Mouse (Mus musculus) MEL (cell line): Measurements from ENCODE around the gene Trio. TPM values are rescaled to one million over a fixed set of nuclear protein-coding genes. Genes with fewer than 3 reads are reported as not detected.

Experiments used
- DNase-seq: peaks from one replicate; pipeline ENCODE4 v3.0.0; 2011; ENCODE audit warnings: low read depth, low spot score
- H3K27ac ChIP-seq: 2 replicates; pipeline ENCODE4 v1.5.1; 2012; ENCODE audit warnings: low read depth, mild to moderate bottlenecking, control low read depth, low read length, moderate library complexity; ENCODE audit not compliant: control insufficient read depth
- H3K27me3 ChIP-seq, 2 experiments: fragments of 150-350 bp in 1 of 2; sonication (generic) in 1 of 2; 2 replicates each; pipeline ENCODE4 v1.6.1; 2012; ENCODE audit warnings: low read length in 2 of 2, mild to moderate bottlenecking in 2 of 2, improper control_type of control experiment in 1 of 2, moderate library complexity in 1 of 2; ENCODE audit not compliant: insufficient read depth in 2 of 2, control insufficient read depth in 1 of 2
- H3K36me3 ChIP-seq, 2 experiments: 2 replicates each; pipeline ENCODE4 v1.6.1; 2012 to 2014; ENCODE audit warnings: low read length in 2 of 2, improper control_type of control experiment in 1 of 2, inconsistent platforms in 1 of 2, mild to moderate bottlenecking in 1 of 2; ENCODE audit not compliant: insufficient read depth in 2 of 2, control insufficient read depth in 1 of 2
- H3K4me1 ChIP-seq, 2 experiments: fragments of 150-350 bp in 1 of 2; sonication (generic) in 1 of 2; 2 replicates each; pipeline ENCODE4 v1.6.1; 2012; ENCODE audit warnings: low read length in 2 of 2, improper control_type of control experiment in 1 of 2, mild to moderate bottlenecking in 1 of 2; ENCODE audit not compliant: insufficient read depth in 2 of 2, control insufficient read depth in 1 of 2
- H3K4me3 ChIP-seq, 2 experiments: fragments of 150-350 bp in 1 of 2; sonication (generic) in 1 of 2; 2 replicates each; pipeline ENCODE4 v1.5.1; 2012; ENCODE audit warnings: low read depth in 2 of 2, low read length in 2 of 2, mild to moderate bottlenecking in 2 of 2, moderate library complexity in 2 of 2, control low read depth in 1 of 2, improper control_type of control experiment in 1 of 2; ENCODE audit not compliant: control insufficient read depth in 1 of 2, insufficient read depth in 1 of 2
- H3K79me2 ChIP-seq: 2 replicates; pipeline ENCODE4 v1.6.1; 2012; ENCODE audit warnings: mild to moderate bottlenecking, low read length, moderate library complexity; ENCODE audit not compliant: control insufficient read depth, poor library complexity, insufficient read depth
- H3K9ac ChIP-seq: 2 replicates; pipeline ENCODE4 v1.6.1; 2012; ENCODE audit warnings: low read depth, mild to moderate bottlenecking, control low read depth, low read length, moderate library complexity; ENCODE audit not compliant: control insufficient read depth, poor library complexity, severe bottlenecking
- H3K9me3 ChIP-seq: fragments of 150-350 bp; sonication (generic); replicated peaks from 2 replicates; pipeline ENCODE4 v1.6.1; 2012; ENCODE audit warnings: mild to moderate bottlenecking, low read length, improper control_type of control experiment, moderate library complexity; ENCODE audit not compliant: insufficient read depth
- BHLHE40 ChIP-seq: IDR thresholded peaks from 2 replicates; pipeline ENCODE4 v1.6.1; 2012; ENCODE audit warnings: low read depth, mild to moderate bottlenecking, inconsistent platforms, low read length, improper control_type of control experiment, borderline replicate concordance
- CTCF ChIP-seq, 3 experiments: IDR thresholded peaks in 2 of 3; conservative IDR thresholded peaks in 1 of 3; 2 replicates each; pipeline ENCODE4 v1.5.1; 2011 to 2012; ENCODE audit warnings: low read length in 3 of 3, low read depth in 2 of 3, mild to moderate bottlenecking in 2 of 3, improper control_type of control experiment in 1 of 3, inconsistent platforms in 1 of 3, mixed read lengths in 1 of 3, moderate library complexity in 1 of 3; ENCODE audit not compliant: control insufficient read depth in 1 of 3, insufficient read depth in 1 of 3, poor library complexity in 1 of 3, severe bottlenecking in 1 of 3
- E2F4 ChIP-seq: IDR thresholded peaks from 2 replicates; pipeline ENCODE4 v1.6.1; 2011; ENCODE audit warnings: low read depth, low read length, improper control_type of control experiment, borderline replicate concordance
- EP300 ChIP-seq, 2 experiments: IDR thresholded peaks; 2 replicates each; pipeline ENCODE4 v1.6.1; 2011; ENCODE audit warnings: improper control_type of control experiment in 2 of 2, low read length in 2 of 2, low read depth in 1 of 2, mild to moderate bottlenecking in 1 of 2
- GABPA ChIP-seq: IDR thresholded peaks from 2 replicates; pipeline ENCODE4 v1.6.1; 2012; ENCODE audit warnings: low read depth, mild to moderate bottlenecking, inconsistent platforms, low read length, improper control_type of control experiment, moderate library complexity
- HCFC1 ChIP-seq: IDR thresholded peaks from 2 replicates; pipeline ENCODE4 v1.6.1; 2012; ENCODE audit warnings: low read depth, mild to moderate bottlenecking, inconsistent platforms, low read length, improper control_type of control experiment, moderate library complexity
- JUND ChIP-seq: IDR thresholded peaks from 2 replicates; pipeline ENCODE4 v1.6.1; 2011; ENCODE audit warnings: low read depth, mild to moderate bottlenecking, improper control_type of control experiment, low read length
- KAT2A ChIP-seq: conservative IDR thresholded peaks from 2 replicates; pipeline ENCODE4 v1.6.1; 2012; ENCODE audit warnings: low read depth, low read length, improper control_type of control experiment, inconsistent platforms
- MAFK ChIP-seq: IDR thresholded peaks from 2 replicates; pipeline ENCODE4 v1.6.1; 2011; ENCODE audit warnings: low read depth, mild to moderate bottlenecking, low read length, improper control_type of control experiment, borderline replicate concordance
- MAX ChIP-seq: IDR thresholded peaks from 2 replicates; pipeline ENCODE4 v1.6.1; 2011; ENCODE audit warnings: low read length, improper control_type of control experiment
- MEF2A ChIP-seq: IDR thresholded peaks from 2 replicates; pipeline ENCODE4 v1.6.1; 2014; ENCODE audit warnings: low read depth, mild to moderate bottlenecking, inconsistent platforms, low read length, improper control_type of control experiment; ENCODE audit not compliant: poor library complexity, insufficient replicate concordance, severe bottlenecking; ENCODE audit errors: extremely low read depth
- MXI1 ChIP-seq: IDR thresholded peaks from 2 replicates; pipeline ENCODE4 v1.6.1; 2011; ENCODE audit warnings: mild to moderate bottlenecking, low read depth, low read length, improper control_type of control experiment
- MYC ChIP-seq: IDR thresholded peaks from 2 replicates; pipeline ENCODE4 v1.6.1; 2011; ENCODE audit warnings: low read depth, mild to moderate bottlenecking, low read length, improper control_type of control experiment, moderate library complexity
- POLR2A ChIP-seq, 2 experiments: IDR thresholded peaks; 2 replicates each; pipeline ENCODE4 v1.6.1; 2011 to 2012; ENCODE audit warnings: low read length in 2 of 2, mild to moderate bottlenecking in 2 of 2, control low read depth in 1 of 2, improper control_type of control experiment in 1 of 2, low read depth in 1 of 2, moderate library complexity in 1 of 2; ENCODE audit not compliant: control insufficient read depth in 1 of 2, insufficient read depth in 1 of 2, poor library complexity in 1 of 2
- SIN3A ChIP-seq: IDR thresholded peaks from 2 replicates; pipeline ENCODE4 v1.6.1; 2012; ENCODE audit warnings: low read length, improper control_type of control experiment, inconsistent platforms
- TBP ChIP-seq: IDR thresholded peaks from 2 replicates; pipeline ENCODE4 v1.8.0; 2011; ENCODE audit warnings: low read depth, low read length, improper control_type of control experiment
- UBTF ChIP-seq: IDR thresholded peaks from 2 replicates; pipeline ENCODE4 v1.6.1; 2012; ENCODE audit warnings: low read depth, mild to moderate bottlenecking, inconsistent platforms, low read length, improper control_type of control experiment, moderate library complexity, borderline replicate concordance; ENCODE audit not compliant: insufficient read depth
- USF1 ChIP-seq: IDR thresholded peaks from 2 replicates; pipeline ENCODE4 v1.6.1; 2014; ENCODE audit warnings: low read depth, mild to moderate bottlenecking, inconsistent platforms, low read length, improper control_type of control experiment, moderate library complexity
- USF2 ChIP-seq, 2 experiments: IDR thresholded peaks; 2 replicates each; pipeline ENCODE4 v1.6.1; 2011 to 2012; ENCODE audit warnings: improper control_type of control experiment in 2 of 2, low read length in 2 of 2, borderline replicate concordance in 1 of 2, inconsistent platforms in 1 of 2, low read depth in 1 of 2, mild to moderate bottlenecking in 1 of 2; ENCODE audit not compliant: insufficient read depth in 1 of 2
- ZKSCAN1 ChIP-seq: IDR thresholded peaks from 2 replicates; pipeline ENCODE4 v1.6.1; 2012; ENCODE audit warnings: low read depth, mild to moderate bottlenecking, inconsistent platforms, low read length, improper control_type of control experiment, moderate library complexity
- ZMIZ1 ChIP-seq: IDR thresholded peaks from 2 replicates; pipeline ENCODE4 v1.6.1; 2012; ENCODE audit warnings: low read depth, mild to moderate bottlenecking, inconsistent platforms, low read length, improper control_type of control experiment, moderate library complexity
- ZNF384 ChIP-seq: IDR thresholded peaks from 2 replicates; pipeline ENCODE4 v1.6.1; 2012; ENCODE audit warnings: low read depth, mild to moderate bottlenecking, inconsistent platforms, low read length, improper control_type of control experiment
- polyA plus RNA-seq, 2 experiments: library from polyadenylated mRNA; stranded (reverse) in 1 of 2; unstranded in 1 of 2; fragments of >175 nt in 1 of 2; fragments of >200 nt in 1 of 2; gene quantifications; 2 replicates each; pipeline versions ENCODE4 v1.2.1 to v1.2.4; 2012; ENCODE audit warnings: low replicate concordance in 2 of 2, low read depth in 1 of 2; ENCODE audit not compliant: insufficient read length in 2 of 2, insufficient read depth in 1 of 2, missing spikeins in 1 of 2
- total RNA-seq: library from RNA; depleted of rRNA; stranded (reverse); fragments of 300-350 nt; gene quantifications from 2 replicates; pipeline ENCODE4 v1.2.3, GENCODE M21; 2012

The Trio gene
- total and polyA plus RNA-seq, 3 experiments = 0.91 to 1.1 TPM; not detected in 1

DNA sequence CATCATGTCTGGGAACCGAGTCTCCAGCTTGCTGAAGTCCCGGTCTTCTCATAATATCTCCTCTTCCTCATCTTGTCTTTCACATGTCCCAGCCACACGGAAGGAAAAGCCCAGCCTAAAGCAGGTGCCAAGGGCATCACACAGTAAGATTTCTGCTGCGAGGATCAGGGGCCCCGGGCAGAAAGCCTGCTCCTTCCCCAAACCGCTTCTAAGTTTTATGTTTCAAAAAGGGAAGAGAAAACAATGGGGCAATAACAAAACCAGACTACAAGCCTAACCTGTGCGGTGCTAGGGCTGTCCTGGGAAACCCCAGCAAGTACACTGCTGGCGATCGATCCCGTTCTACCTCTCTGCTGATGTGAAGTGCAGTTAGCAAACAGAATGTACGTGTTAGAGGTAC, 162.7 kb downstream of the Trio start:
- Histone ChIP-seq H3K27me3 (no peaks in the 10 kb centered on the region), H3K27ac (no peak overlapping the region), H3K36me3 (no peaks in the 10 kb centered on the region; a peak in 1 of 4 replicates), H3K4me1 (peaks cover 3 to 4% of the 10 kb centered on the region in 2 experiments; a peak in 1 of 4 replicates), H3K9me3 (no peaks in the 10 kb centered on the region), H3K79me2 (no peaks in the 10 kb centered on the region), H3K9ac (no peak overlapping the region), H3K4me3 (no peak overlapping the region)
- TF ChIP-seq USF1 (no peak), UBTF (no peak), ZMIZ1 (no peak), SIN3A (no peak), MEF2A (no peak), POLR2A (IDR thresholded peaks at IDR 0.05; ENCODE audit: control insufficient read depth in 1 of 2, insufficient read depth in 1 of 2, low read depth in 1 of 2, low read length in 2 of 2, poor library complexity in 1 of 2) (no peak), MAX (no peak), E2F4 (no peak), TBP (no peak), USF2 (IDR thresholded peaks at IDR 0.05; ENCODE audit: borderline replicate concordance in 1 of 2, insufficient read depth in 1 of 2, low read depth in 1 of 2, low read length in 2 of 2) (no peak), MAFK (no peak), CTCF (IDR thresholded peaks at IDR 0.05 in 2 of 3, conservative IDR thresholded peaks at IDR 0.05 in 1 of 3; ENCODE audit: control insufficient read depth in 1 of 3, insufficient read depth in 1 of 3, low read depth in 2 of 3, low read length in 3 of 3, poor library complexity in 1 of 3, severe bottlenecking in 1 of 3) (no peak), MYC (no peak), MXI1 (no peak), ZKSCAN1 (no peak), HCFC1 (no peak), BHLHE40 (no peak)
- DNase-seq = no peak

DNA sequence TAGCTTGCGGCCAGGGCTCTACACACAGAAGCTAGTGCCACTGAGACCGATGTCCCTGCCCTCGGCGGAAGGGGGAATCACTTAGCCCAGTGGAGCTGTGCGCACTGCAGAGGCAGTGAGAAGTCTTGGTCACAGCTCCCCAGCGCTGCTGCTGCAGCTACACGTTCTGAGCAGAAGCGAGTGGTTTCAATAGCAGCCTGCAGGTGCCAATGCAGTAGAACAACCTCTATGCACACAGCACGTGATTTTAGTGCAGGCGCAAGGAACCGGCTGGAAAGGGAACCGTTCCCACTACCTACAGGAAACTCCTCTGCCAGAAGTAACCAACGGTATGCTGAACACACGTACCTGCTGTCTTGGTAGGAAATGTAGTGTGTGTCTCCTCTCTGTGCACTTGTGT, 165.2 kb downstream of the Trio start:
- no peak for DNase-seq
- H3K36me3 ChIP-seq = no peaks in the 10 kb centered on the region; a peak in 1 of 4 replicates
- H3K9ac ChIP-seq = no peak overlapping the region
- H3K27ac ChIP-seq = no peak overlapping the region
- H3K9me3 ChIP-seq = no peaks in the 10 kb centered on the region
- no peak overlapping the region for H3K4me3 ChIP-seq
- H3K27me3 ChIP-seq = no peaks in the 10 kb centered on the region
- H3K79me2 ChIP-seq = no peaks in the 10 kb centered on the region
- no peak for TF ChIP-seq UBTF
- TF ChIP-seq JUND = no peak
- TF ChIP-seq BHLHE40 = no peak
- no peak for TF ChIP-seq KAT2A
- no peak for TF ChIP-seq EP300 (IDR thresholded peaks at IDR 0.05; ENCODE audit: low read depth in 1 of 2, low read length in 2 of 2)
- TF ChIP-seq ZNF384 = no peak
- no peak for TF ChIP-seq MAX
- TF ChIP-seq GABPA = no peak
- peaks cover 3 to 4% of the 10 kb centered on the region in 2 experiments; a peak in 1 of 4 replicates for H3K4me1 ChIP-seq
